Mouse (Mus musculus) lung, embryonic 14.5 days (tissue): ENCODE measurements at regions not wholly inside any gene's neighbourhood (a gene's known extent, or its start where the extent isn't known, plus 50 kb on each side); places are given as distances from the start of the nearest gene placed in this dataset.
A peak's percentile ranks its signal among the peaks of the same experiment; 100 is the strongest.

Experiments
- ATAC-seq: fragments of 200-750 bp; cut with Nextera tagmentation; 2 replicates; pipeline ENCODE4 v1.8.0; 2017; ENCODE audit warnings: mild to moderate bottlenecking, moderate TSS enrichment, moderate library complexity; ENCODE audit not compliant: insufficient read depth
- DNase-seq: peaks from one replicate; pipeline ENCODE4 v3.0.0-alpha.2; 2015
- H3K27ac ChIP-seq: fragments of 300-500 bp; sonication (generic); 2 replicates; pipeline ENCODE4 v1.5.1; 2014; ENCODE audit warnings: low read depth, mild to moderate bottlenecking, moderate library complexity
- H3K27me3 ChIP-seq: fragments of 300-500 bp; sonication (generic); 2 replicates; pipeline ENCODE4 v1.6.1; 2014; ENCODE audit warnings: low read length, control low read depth; ENCODE audit not compliant: insufficient read depth
- H3K36me3 ChIP-seq: fragments of 300-500 bp; sonication (generic); 2 replicates; pipeline ENCODE4 v1.6.1; 2014; ENCODE audit warnings: control low read depth; ENCODE audit not compliant: insufficient read depth
- H3K4me1 ChIP-seq: fragments of 300-500 bp; sonication (generic); 2 replicates; pipeline ENCODE4 v1.6.1; 2014; ENCODE audit warnings: antibody characterized with exemption, control low read depth; ENCODE audit not compliant: insufficient read depth
- H3K4me2 ChIP-seq: fragments of 300-500 bp; sonication (generic); 2 replicates; pipeline ENCODE4 v1.6.1; 2014; ENCODE audit warnings: mild to moderate bottlenecking
- H3K4me3 ChIP-seq: fragments of 300-500 bp; sonication (generic); 2 replicates; pipeline ENCODE4 v1.5.1; 2014; ENCODE audit warnings: low read depth, low read length
- H3K9ac ChIP-seq: fragments of 300-500 bp; sonication (generic); 2 replicates; pipeline ENCODE4 v1.6.1; 2014
- H3K9me3 ChIP-seq: fragments of 300-500 bp; sonication (generic); 2 replicates; pipeline ENCODE4 v1.6.1; 2016; ENCODE audit warnings: low read depth, low read length, control low read depth
- CTCF ChIP-seq: IDR thresholded peaks from 2 replicates; pipeline ENCODE4 v1.5.1; 2016; ENCODE audit warnings: antibody characterized with exemption, low read depth
- WGBS: fragments of 180-500 bp; shearing (Covaris S2); extraction: QIAGEN DNeasy Blood & Tissue Kit; methylation state at CpG from one replicate; pipeline ENCODE4 v1.1.7; 2014; 5-methylcytosine and 5-hydroxymethylcytosine counted together

- Histone ChIP-seq H3K4me1 (no peaks in the 10 kb centered on the region), H3K9me3 (no peaks in the 10 kb centered on the region), H3K9ac (no peak overlapping the region), H3K4me2 (no peak overlapping the region), H3K36me3 (no peaks in the 10 kb centered on the region), H3K4me3 (no peak overlapping the region), H3K27ac (no peak overlapping the region), H3K27me3 (no peaks in the 10 kb centered on the region)
- no peak for TF ChIP-seq CTCF
- DNase-seq, result no peak
- no peak for ATAC-seq
- 78% methylated on average over 4 of the region's 4 CpGs for WGBS
These were observed 437.9 kb downstream of the Flrt2 start for GRCm38 (mm10) chr12:96129870-96130454.

DNA sequence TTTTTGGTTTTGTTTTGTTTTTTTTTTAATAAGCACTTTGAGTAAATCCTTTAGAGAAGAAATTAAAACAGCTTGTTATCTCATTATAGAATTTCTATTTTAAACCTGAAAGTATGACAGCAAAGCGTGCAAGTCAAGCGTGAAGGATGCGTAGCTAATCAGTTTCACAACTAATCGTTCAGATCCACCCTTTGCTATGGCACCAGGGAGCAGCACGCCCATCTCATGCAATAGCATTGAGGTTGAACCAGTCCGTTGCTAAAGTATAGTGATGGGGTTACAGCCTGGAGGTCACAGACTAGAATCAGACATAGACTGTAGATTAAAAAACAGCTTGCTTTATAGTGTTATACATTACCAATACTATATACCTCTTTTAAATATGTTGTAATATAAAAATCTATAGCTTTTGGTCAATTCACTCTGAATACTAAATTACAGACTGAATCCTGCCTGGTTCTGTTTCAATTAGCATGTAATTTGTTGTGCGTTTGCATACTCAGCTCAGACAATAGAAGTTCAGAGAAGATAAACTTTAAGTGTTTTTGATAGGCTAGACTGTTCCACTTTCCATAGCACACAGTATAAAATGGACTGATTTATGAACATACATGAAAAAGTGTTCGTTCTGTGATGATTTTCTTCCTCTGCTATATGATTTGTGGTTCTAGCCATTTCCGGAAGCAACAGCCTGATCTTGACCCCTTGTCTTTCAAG lies 438.9 kb downstream of the Flrt2 start:
- TF ChIP-seq CTCF, result no peak
- Histone ChIP-seq H3K27ac (no peak overlapping the region), H3K4me1 (no peaks in the 10 kb centered on the region), H3K9ac (no peak overlapping the region), H3K4me2 (no peak overlapping the region), H3K4me3 (no peak overlapping the region), H3K27me3 (no peaks in the 10 kb centered on the region), H3K36me3 (no peaks in the 10 kb centered on the region), H3K9me3 (no peaks in the 10 kb centered on the region)
- ATAC-seq (no peak), DNase-seq (no peak)
- 83% methylated on average over 9 of the region's 9 CpGs for WGBS

- no peak overlapping the region for H3K4me2 ChIP-seq
- H3K27ac ChIP-seq, result no peak overlapping the region
- no peaks in the 10 kb centered on the region for H3K27me3 ChIP-seq
- 38% methylated on average over 5 of the region's 5 CpGs for WGBS
- no peak for TF ChIP-seq CTCF
- H3K36me3 ChIP-seq, result no peaks in the 10 kb centered on the region
- no peaks in the 10 kb centered on the region for H3K4me1 ChIP-seq
- DNase-seq (no peak), ATAC-seq (no peak)
- no peak overlapping the region for H3K9ac ChIP-seq
- H3K9me3 ChIP-seq, result no peaks in the 10 kb centered on the region
- H3K4me3 ChIP-seq, result no peak overlapping the region
These were observed 442.1 kb downstream of the Flrt2 start for GRCm38 (mm10) chr12:96134136-96134535.

GRCm38 (mm10) chr12:96141748-96142147 lies 449.7 kb downstream of the Flrt2 start:
- H3K4me3 ChIP-seq, result no peak overlapping the region
- no peak for TF ChIP-seq CTCF
- no peaks in the 10 kb centered on the region for H3K27me3 ChIP-seq
- H3K36me3 ChIP-seq, result no peaks in the 10 kb centered on the region
- ATAC-seq, result no peak
- no peaks in the 10 kb centered on the region for H3K4me1 ChIP-seq
- H3K4me2 ChIP-seq, result no peak overlapping the region
- no peak for DNase-seq
- 90% methylated on average over 2 of the region's 2 CpGs for WGBS
- no peaks in the 10 kb centered on the region for H3K9me3 ChIP-seq
- H3K9ac ChIP-seq, result no peak overlapping the region
- H3K27ac ChIP-seq, result no peak overlapping the region

DNA sequence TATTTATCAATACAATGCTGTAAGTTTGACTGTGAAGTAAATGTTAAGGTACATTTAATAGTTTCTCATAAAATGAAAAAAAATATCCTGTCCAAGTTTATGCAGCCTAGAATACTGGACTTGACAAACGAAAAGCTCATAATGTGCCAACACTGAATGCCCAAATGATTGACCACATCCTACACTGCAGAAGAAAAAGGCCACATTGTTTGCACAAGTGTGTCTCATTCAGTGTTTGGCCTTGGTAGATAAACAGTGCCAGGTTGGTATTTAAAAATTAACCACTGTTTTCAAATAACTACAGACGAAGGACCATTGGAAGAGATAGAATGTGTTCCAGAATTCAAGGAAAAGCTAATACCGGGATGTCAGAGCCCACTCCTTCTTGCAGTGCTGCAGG lies 462.1 kb downstream of the Flrt2 start:
- no peak overlapping the region for H3K9ac ChIP-seq
- TF ChIP-seq CTCF, result no peak
- H3K4me3 ChIP-seq, result no peak overlapping the region
- H3K4me1 ChIP-seq, result no peaks in the 10 kb centered on the region
- ATAC-seq (no peak), DNase-seq (no peak)
- H3K27ac ChIP-seq, result no peak overlapping the region
- no peaks in the 10 kb centered on the region for H3K27me3 ChIP-seq
- no peaks in the 10 kb centered on the region for H3K9me3 ChIP-seq
- H3K36me3 ChIP-seq, result no peaks in the 10 kb centered on the region
- 60% methylated on average over 3 of the region's 3 CpGs for WGBS
- no peak overlapping the region for H3K4me2 ChIP-seq

GRCm38 (mm10) chr12:96167551-96167950 lies 475.5 kb downstream of the Flrt2 start:
- Histone ChIP-seq H3K36me3 (no peaks in the 10 kb centered on the region), H3K9ac (no peak overlapping the region), H3K27me3 (no peaks in the 10 kb centered on the region), H3K9me3 (no peaks in the 10 kb centered on the region), H3K27ac (no peak overlapping the region), H3K4me1 (no peaks in the 10 kb centered on the region), H3K4me3 (no peak overlapping the region), H3K4me2 (no peak overlapping the region)
- ATAC-seq, result no peak
- DNase-seq, result peak; percentile 51
- no peak for TF ChIP-seq CTCF
- WGBS, result 63% methylated on average over 1 of the region's 1 CpGs

DNA sequence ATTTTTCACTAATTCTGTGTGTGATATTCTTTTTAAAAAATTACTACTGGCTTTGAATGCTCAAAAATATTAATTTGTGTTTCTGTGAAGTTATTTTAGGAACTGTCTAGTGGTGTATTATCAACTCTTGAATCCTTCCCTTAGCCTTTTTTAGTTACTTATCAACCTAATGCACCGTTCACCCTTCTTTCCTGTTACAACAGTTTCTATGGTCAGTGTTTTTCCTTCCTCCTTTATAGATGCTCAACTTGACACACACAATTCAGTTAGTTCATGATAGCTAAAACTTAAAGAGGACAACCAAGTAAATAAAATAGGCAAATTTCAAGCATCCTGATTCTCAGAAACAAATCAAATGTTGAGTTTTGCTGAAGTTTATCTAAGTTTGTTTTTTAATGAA lies 506.9 kb downstream of the Flrt2 start:
- Histone ChIP-seq H3K4me2 (no peak overlapping the region), H3K27ac (no peak overlapping the region), H3K4me3 (no peak overlapping the region), H3K4me1 (no peaks in the 10 kb centered on the region), H3K9ac (no peak overlapping the region), H3K36me3 (no peaks in the 10 kb centered on the region), H3K9me3 (no peaks in the 10 kb centered on the region), H3K27me3 (no peaks in the 10 kb centered on the region)
- WGBS, result 61% methylated on average over 1 of the region's 1 CpGs
- ATAC-seq, result no peak
- TF ChIP-seq CTCF, result no peak
- DNase-seq, result no peak
